Mouse (Mus musculus): ENCODE results near the gene Uso1.

DNA sequence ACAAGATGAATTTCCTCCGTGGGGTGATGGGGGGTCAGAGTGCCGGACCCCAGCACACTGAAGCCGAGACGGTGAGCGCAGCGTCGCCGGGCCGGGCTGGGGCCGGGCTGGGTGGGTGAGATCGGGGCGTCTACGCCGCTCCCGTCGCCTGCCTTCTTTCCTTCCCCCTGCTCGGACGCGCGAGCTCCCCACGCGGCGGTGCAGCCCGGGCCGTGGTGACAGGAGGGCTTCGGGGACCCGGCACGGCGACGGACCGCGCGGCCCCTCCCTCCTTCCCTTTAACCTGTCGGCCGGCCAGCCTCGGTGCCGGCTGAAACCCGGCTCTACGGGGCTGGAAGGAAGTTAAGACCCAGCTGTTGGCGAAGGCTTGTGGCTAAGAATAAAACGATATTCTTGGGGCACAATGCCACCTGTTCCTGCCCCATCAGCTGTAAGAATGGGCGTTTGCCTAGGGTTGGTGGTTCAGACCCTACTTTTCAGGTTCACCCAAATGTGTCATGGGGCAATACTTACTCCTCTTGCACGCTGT lies 419 bp downstream of the Uso1 start:
- TF ChIP-seq CTCF (IDR thresholded peaks at IDR 0.05; ENCODE audit: low read depth) (no peak), EP300 (IDR thresholded peaks at IDR 0.05; ENCODE audit: low read depth) (no peak; the same call in 1 of the 2 replicates)
